Mouse (Mus musculus) hematopoietic multipotent progenitor cell, adult 10-12 weeks (in vitro differentiated cells): Measurements from ENCODE around the gene Asl. TPM values are rescaled to one million over a fixed set of nuclear protein-coding genes. Genes with fewer than 3 reads are reported as not detected.

Experiments
- polyA plus RNA-seq: library from polyadenylated mRNA; stranded (reverse); fragments of >175 nt; gene quantifications from 2 replicates; pipeline ENCODE4 v1.2.3, GENCODE M21; 2012; ENCODE audit warnings: low replicate concordance

Gene Asl
- polyA plus RNA-seq, result 10.3 and 17.1 TPM in 2 replicates

GRCm38 (mm10) chr5:130029142-130029897 is at the start of gene Asl, which contains the start of gene Crcp:
Gene Asl, minus strand, starts transcription at chr5:130029247.
Gene Crcp, plus strand, starts transcription at chr5:130029290.

GRCm38 (mm10) chr5:130073026-130073425 is 44.0 kb upstream of the Asl start, which contains the start of gene Tpst1:
Gene Tpst1, plus strand, starts transcription at chr5:130073326.

DNA sequence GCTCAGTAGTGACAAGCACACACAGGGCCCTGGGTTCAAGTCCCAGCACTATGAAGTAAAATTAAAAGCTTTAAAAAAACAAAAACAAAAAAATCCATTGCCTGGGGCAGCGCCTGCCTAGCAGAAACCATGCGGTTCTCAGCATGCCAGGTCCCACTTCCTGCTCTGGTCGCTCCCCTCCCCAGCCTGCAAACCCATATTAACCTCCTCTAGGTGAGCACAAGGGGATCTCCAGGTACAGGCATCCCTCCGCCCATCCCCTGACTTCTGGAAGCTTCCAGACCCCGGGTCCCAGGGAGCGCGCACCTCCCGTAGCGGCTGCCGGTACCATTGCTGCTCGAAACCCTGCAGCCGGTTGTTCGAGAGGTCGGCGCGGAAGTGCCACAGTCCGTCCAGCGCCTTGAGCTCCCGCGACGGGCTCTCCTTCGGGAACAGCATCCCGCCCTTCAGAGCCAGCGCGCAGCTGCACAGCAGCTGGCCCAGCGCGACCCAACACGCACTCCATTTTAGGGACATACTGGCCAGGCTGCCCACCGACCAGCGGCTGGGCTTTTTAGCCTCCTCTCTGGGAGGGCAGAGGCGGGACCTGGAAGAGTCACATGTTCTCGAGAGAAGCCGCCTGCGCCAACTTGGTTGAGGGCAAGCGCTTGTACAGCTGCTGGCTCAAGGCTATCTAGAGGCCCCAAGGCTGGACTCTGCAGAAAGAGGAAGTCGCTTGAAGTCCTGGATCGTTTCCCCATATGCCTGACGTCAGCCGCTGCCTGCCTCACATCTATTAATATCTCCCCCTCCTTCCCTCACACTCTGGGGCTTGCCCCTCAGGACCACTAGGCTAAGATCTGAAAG is 26.5 kb downstream of the Asl start, which contains the start of gene Gusb:
TSS of gene Gusb (minus strand) at position 749 of the 846 bp plus-strand sequence.

Other genes with a start within 250 kb of the Asl start
- 6.4 and 24.2 TPM in 2 replicates for gene Psph, start 241.8 kb downstream of the Asl start, polyA plus RNA-seq
- gene Sumf2, start 182.3 kb downstream of the Asl start, polyA plus RNA-seq, result 4.7 and 5.4 TPM in 2 replicates
- 193 and 352 TPM in 2 replicates for gene Chchd2, start 141.8 kb downstream of the Asl start, polyA plus RNA-seq
- 0.63 and 9.1 TPM in 2 replicates for gene Zbed5, start 133.5 kb downstream of the Asl start, polyA plus RNA-seq
- 0.12 TPM in 1 of 2 replicates, not detected in the other for gene Phkg1, start 130.7 kb downstream of the Asl start, polyA plus RNA-seq
- gene Nupr1l, start 120.7 kb downstream of the Asl start, polyA plus RNA-seq, result 2.1 and 4.2 TPM in 2 replicates
- gene Vkorc1l1, start 87.3 kb downstream of the Asl start, polyA plus RNA-seq, result 6.3 and 7.4 TPM in 2 replicates
- 15.6 and 22.0 TPM in 2 replicates for gene Gusb, start 26.2 kb downstream of the Asl start, polyA plus RNA-seq
- gene Crcp, start within 50 bp of the Asl start, polyA plus RNA-seq, result 8.1 and 9.9 TPM in 2 replicates
- 17.5 and 48.8 TPM in 2 replicates for gene Tpst1, start 44.1 kb upstream of the Asl start, polyA plus RNA-seq
- 6.3 and 8.8 TPM in 2 replicates for gene Kctd7, start 115.6 kb upstream of the Asl start, polyA plus RNA-seq
- gene Rabgef1, start 142.6 kb upstream of the Asl start, polyA plus RNA-seq, result 18.4 and 26.5 TPM in 2 replicates
- 21.7 and 46.6 TPM in 2 replicates for gene Tmem248, start 187.8 kb upstream of the Asl start, polyA plus RNA-seq
- gene Sbds, start 226.3 kb upstream of the Asl start, polyA plus RNA-seq, result 7.0 and 29.9 TPM in 2 replicates
- 5.4 and 7.6 TPM in 2 replicates for gene Tyw1, start 226.4 kb upstream of the Asl start, polyA plus RNA-seq